Mouse (Mus musculus) left cerebral cortex, postnatal 36 days (tissue): ENCODE results near the gene Lum. TPM values are rescaled to one million over a fixed set of nuclear protein-coding genes. Genes with fewer than 3 reads are reported as not detected.

Experiments
- total RNA-seq, 2 experiments: library from RNA; stranded (reverse); gene quantifications; 2 replicates each; pipeline ENCODE4 v1.2.3; 2021

Lum gene
- total RNA-seq, 2 experiments from 2014 or later, result 1.5 to 2.3 TPM

Other genes starting within 250 kb of the Lum start
- 10 to 100 TPM; 14.1 to 17.6 TPM for gene Dcn, start 85.5 kb upstream of the Lum start, total RNA-seq
- not detected for gene Kera, start 41.8 kb downstream of the Lum start, total RNA-seq
- gene Epyc, start 78.9 kb downstream of the Lum start, total RNA-seq, result under 1 TPM in 1 of 2 experiments, not detected in 1; 0.17 TPM
- gene Ccer1, start 127.9 kb downstream of the Lum start, total RNA-seq, result not detected
- under 1 TPM in 1 of 2 experiments, not detected in 1; 0.48 TPM for gene C030005K15Rik, start 161.6 kb downstream of the Lum start, total RNA-seq